Mouse (Mus musculus) MEL (cell line): ENCODE results near the gene Gpr180.

Experiments used
- CHD2 ChIP-seq: IDR thresholded peaks from 2 replicates; pipeline ENCODE4 v1.6.1; 2011; ENCODE audit warnings: low read length, improper control_type of control experiment
- CTCF ChIP-seq, 3 experiments: IDR thresholded peaks in 2 of 3; conservative IDR thresholded peaks in 1 of 3; 2 replicates each; pipeline ENCODE4 v1.5.1; 2011 to 2012; ENCODE audit warnings: low read length in 3 of 3, low read depth in 2 of 3, mild to moderate bottlenecking in 2 of 3, improper control_type of control experiment in 1 of 3, inconsistent platforms in 1 of 3, mixed read lengths in 1 of 3, moderate library complexity in 1 of 3; ENCODE audit not compliant: control insufficient read depth in 1 of 3, insufficient read depth in 1 of 3, poor library complexity in 1 of 3, severe bottlenecking in 1 of 3
- E2F4 ChIP-seq: IDR thresholded peaks from 2 replicates; pipeline ENCODE4 v1.6.1; 2011; ENCODE audit warnings: low read depth, low read length, improper control_type of control experiment, borderline replicate concordance
- EP300 ChIP-seq, 2 experiments: IDR thresholded peaks; 2 replicates each; pipeline ENCODE4 v1.6.1; 2011; ENCODE audit warnings: improper control_type of control experiment in 2 of 2, low read length in 2 of 2, low read depth in 1 of 2, mild to moderate bottlenecking in 1 of 2
- GABPA ChIP-seq: IDR thresholded peaks from 2 replicates; pipeline ENCODE4 v1.6.1; 2012; ENCODE audit warnings: low read depth, mild to moderate bottlenecking, inconsistent platforms, low read length, improper control_type of control experiment, moderate library complexity
- GATA1 ChIP-seq: IDR thresholded peaks from 2 replicates; pipeline ENCODE4 v1.6.1; 2011; ENCODE audit warnings: low read depth, low read length, improper control_type of control experiment
- HCFC1 ChIP-seq: IDR thresholded peaks from 2 replicates; pipeline ENCODE4 v1.6.1; 2012; ENCODE audit warnings: low read depth, mild to moderate bottlenecking, inconsistent platforms, low read length, improper control_type of control experiment, moderate library complexity
- MAFK ChIP-seq: IDR thresholded peaks from 2 replicates; pipeline ENCODE4 v1.6.1; 2011; ENCODE audit warnings: low read depth, mild to moderate bottlenecking, low read length, improper control_type of control experiment, borderline replicate concordance
- MAX ChIP-seq: IDR thresholded peaks from 2 replicates; pipeline ENCODE4 v1.6.1; 2011; ENCODE audit warnings: low read length, improper control_type of control experiment
- POLR2A ChIP-seq, 2 experiments: IDR thresholded peaks; 2 replicates each; pipeline ENCODE4 v1.6.1; 2011 to 2012; ENCODE audit warnings: low read length in 2 of 2, mild to moderate bottlenecking in 2 of 2, control low read depth in 1 of 2, improper control_type of control experiment in 1 of 2, low read depth in 1 of 2, moderate library complexity in 1 of 2; ENCODE audit not compliant: control insufficient read depth in 1 of 2, insufficient read depth in 1 of 2, poor library complexity in 1 of 2
- TAL1 ChIP-seq: IDR thresholded peaks from 2 replicates; pipeline ENCODE4 v1.6.1; 2012; ENCODE audit warnings: mild to moderate bottlenecking, inconsistent platforms, low read length, moderate library complexity, mixed read lengths

GRCm38 (mm10) chr14:118180711-118181177 lies 43.8 kb downstream of the Gpr180 start:
- TF ChIP-seq CTCF (IDR thresholded peaks at IDR 0.05 in 2 of 3, conservative IDR thresholded peaks at IDR 0.05 in 1 of 3; ENCODE audit: control insufficient read depth in 1 of 3, insufficient read depth in 1 of 3, low read depth in 2 of 3, low read length in 3 of 3, poor library complexity in 1 of 3, severe bottlenecking in 1 of 3) = no peak
- no peak for TF ChIP-seq GABPA
- no peak for TF ChIP-seq HCFC1
- peak in 1 of 2 experiments; percentile 37; a peak in 1 of 4 replicates for TF ChIP-seq POLR2A (IDR thresholded peaks at IDR 0.05; ENCODE audit: control insufficient read depth in 1 of 2, insufficient read depth in 1 of 2, low read depth in 1 of 2, low read length in 2 of 2, poor library complexity in 1 of 2)
- TF ChIP-seq E2F4 = no peak
- no peak for TF ChIP-seq GATA1
- TF ChIP-seq CHD2 = no peak
- TF ChIP-seq EP300 (IDR thresholded peaks at IDR 0.05; ENCODE audit: low read depth in 1 of 2, low read length in 2 of 2) = no peak
- no peak for TF ChIP-seq MAFK
- TF ChIP-seq TAL1 = no peak
- TF ChIP-seq MAX = no peak
